Mouse (Mus musculus): ENCODE data around the gene Plscr4. TPM values are rescaled to one million over a fixed set of nuclear protein-coding genes. Genes with fewer than 3 reads are reported as not detected.

Gene Plscr4
- polyA plus RNA-seq, 1 experiment from 2014 or later, result 4.8 TPM

DNA sequence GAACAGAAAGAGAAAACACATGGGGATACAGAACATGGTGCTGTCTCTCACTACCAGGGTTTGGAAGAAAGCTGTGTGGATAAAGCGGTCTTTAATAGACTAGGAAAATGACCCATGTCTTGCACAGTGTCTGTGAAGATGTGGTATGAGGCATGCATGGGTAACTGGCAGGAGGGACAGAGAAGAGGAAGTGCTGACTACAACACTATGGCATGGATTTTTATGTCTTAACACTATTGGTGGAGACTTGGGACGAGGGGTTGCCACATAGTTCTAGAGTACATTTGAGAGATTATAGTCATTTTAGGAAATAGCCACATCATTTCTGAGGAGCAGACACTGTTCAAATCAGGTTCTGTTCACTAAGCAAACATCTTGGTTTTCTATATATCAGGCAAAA lies 16.0 kb downstream of the Plscr4 start:
- H3K36me3 ChIP-seq, result no peaks in the 10 kb centered on the region
- H3K4me2 ChIP-seq, result no peak overlapping the region
- H3K9me3 ChIP-seq, result no peaks in the 10 kb centered on the region
- no peak overlapping the region for H3K27ac ChIP-seq
- H3K4me1 ChIP-seq, result no peaks in the 10 kb centered on the region
- no peak overlapping the region for H3K9ac ChIP-seq
- no peak for ATAC-seq (ENCODE audit: insufficient number of reproducible peaks, insufficient read depth, low FRiP score, low TSS enrichment, low read depth)
- WGBS, result 86% methylated on average over 2 of the region's 2 CpGs
- no peaks in the 10 kb centered on the region for H3K27me3 ChIP-seq
- H3K4me3 ChIP-seq, result no peak overlapping the region

- no peak for ATAC-seq (ENCODE audit: insufficient number of reproducible peaks, insufficient read depth, low FRiP score, low TSS enrichment, low read depth)
- no peaks in the 10 kb centered on the region for H3K36me3 ChIP-seq
- H3K4me3 ChIP-seq, result no peak overlapping the region
- H3K4me1 ChIP-seq, result no peaks in the 10 kb centered on the region
- H3K9me3 ChIP-seq, result no peaks in the 10 kb centered on the region
- no peak overlapping the region for H3K4me2 ChIP-seq
- no peaks in the 10 kb centered on the region for H3K27me3 ChIP-seq
- no peak overlapping the region for H3K27ac ChIP-seq
- WGBS, result 96% methylated on average over 1 of the region's 1 CpGs
- H3K9ac ChIP-seq, result no peak overlapping the region
Measured at GRCm38 (mm10) chr9:92474244-92474643, 17.1 kb downstream of the Plscr4 start.

GRCm38 (mm10) chr9:92481663-92482062 lies 24.5 kb downstream of the Plscr4 start:
- Histone ChIP-seq H3K27me3 (no peaks in the 10 kb centered on the region), H3K4me1 (no peaks in the 10 kb centered on the region), H3K4me2 (no peak overlapping the region), H3K36me3 (no peaks in the 10 kb centered on the region), H3K4me3 (no peak overlapping the region), H3K9ac (no peak overlapping the region), H3K9me3 (no peaks in the 10 kb centered on the region), H3K27ac (no peak overlapping the region)
- ATAC-seq (ENCODE audit: insufficient number of reproducible peaks, insufficient read depth, low FRiP score, low TSS enrichment, low read depth), result no peak
- WGBS, result 76% methylated on average over 2 of the region's 2 CpGs

DNA sequence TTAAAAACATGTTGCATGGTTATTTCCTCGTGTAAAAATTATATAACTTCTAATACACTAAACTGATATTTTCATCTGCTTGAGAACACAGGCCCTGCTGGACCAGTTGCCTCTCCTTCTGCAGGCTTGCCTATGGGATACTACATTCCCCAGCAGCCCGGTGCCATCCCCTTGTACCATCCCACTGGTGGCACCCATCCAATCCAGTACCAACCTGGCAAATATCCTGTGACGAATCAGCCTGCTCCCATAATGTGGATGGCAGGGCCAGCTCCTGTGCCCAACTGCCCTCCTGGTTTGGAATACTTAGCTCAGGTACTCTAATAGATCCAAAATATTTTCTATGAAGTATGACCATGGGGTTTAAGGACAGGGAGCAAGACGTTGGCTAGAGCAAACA lies 25.4 kb downstream of the Plscr4 start:
- no peak for ATAC-seq (ENCODE audit: insufficient number of reproducible peaks, insufficient read depth, low FRiP score, low TSS enrichment, low read depth)
- no peak overlapping the region for H3K9ac ChIP-seq
- WGBS, result 85% methylated on average over 4 of the region's 4 CpGs
- H3K36me3 ChIP-seq, result no peaks in the 10 kb centered on the region
- no peaks in the 10 kb centered on the region for H3K27me3 ChIP-seq
- H3K4me1 ChIP-seq, result no peaks in the 10 kb centered on the region
- no peaks in the 10 kb centered on the region for H3K9me3 ChIP-seq
- no peak overlapping the region for H3K4me3 ChIP-seq
- no peak overlapping the region for H3K27ac ChIP-seq
- no peak overlapping the region for H3K4me2 ChIP-seq

- no peaks in the 10 kb centered on the region for H3K27me3 ChIP-seq
- H3K9me3 ChIP-seq, result no peaks in the 10 kb centered on the region
- 93% methylated on average over 7 of the region's 7 CpGs for WGBS
- H3K9ac ChIP-seq, result no peak overlapping the region
- no peaks in the 10 kb centered on the region for H3K36me3 ChIP-seq
- H3K4me3 ChIP-seq, result no peak overlapping the region
- H3K4me1 ChIP-seq, result peaks cover 7% of the 10 kb centered on the region; the same call in 1 of the 2 replicates
- H3K4me2 ChIP-seq, result no peak overlapping the region
- ATAC-seq (ENCODE audit: insufficient number of reproducible peaks, insufficient read depth, low FRiP score, low TSS enrichment, low read depth), result no peak
- H3K27ac ChIP-seq, result no peak overlapping the region
Measured at GRCm38 (mm10) chr9:92484710-92485267, 27.6 kb downstream of the Plscr4 start.

GRCm38 (mm10) chr9:92489857-92490256 lies 32.7 kb downstream of the Plscr4 start:
- Histone ChIP-seq H3K27ac (no peak overlapping the region), H3K4me1 (peaks cover 7% of the 10 kb centered on the region; the same call in 1 of the 2 replicates), H3K27me3 (no peaks in the 10 kb centered on the region), H3K36me3 (no peaks in the 10 kb centered on the region), H3K9ac (no peak overlapping the region), H3K9me3 (no peaks in the 10 kb centered on the region), H3K4me3 (no peak overlapping the region), H3K4me2 (no peak overlapping the region)
- 74% methylated on average over 7 of the region's 7 CpGs for WGBS
- ATAC-seq (ENCODE audit: insufficient number of reproducible peaks, insufficient read depth, low FRiP score, low TSS enrichment, low read depth), result no peak

- WGBS, result 89% methylated on average over 3 of the region's 3 CpGs
Measured at GRCm38 (mm10) chr9:92490319-92490718, 33.1 kb downstream of the Plscr4 start.

GRCm38 (mm10) chr9:92491274-92491673 lies 34.1 kb downstream of the Plscr4 start:
- Histone ChIP-seq H3K4me2 (no peak overlapping the region), H3K9me3 (no peaks in the 10 kb centered on the region), H3K36me3 (no peaks in the 10 kb centered on the region), H3K27me3 (no peaks in the 10 kb centered on the region), H3K27ac (no peak overlapping the region), H3K4me3 (no peak overlapping the region), H3K4me1 (peaks cover 7% of the 10 kb centered on the region; the same call in 1 of the 2 replicates), H3K9ac (no peak overlapping the region)
- ATAC-seq (ENCODE audit: insufficient number of reproducible peaks, insufficient read depth, low FRiP score, low TSS enrichment, low read depth), result no peak
- 80% methylated on average over 2 of the region's 2 CpGs for WGBS

More at GRCm38 (mm10) chr9:92490319-92490718, 33.1 kb downstream of the Plscr4 start:
- Histone ChIP-seq H3K9me3 (no peaks in the 10 kb centered on the region), H3K9ac (no peak overlapping the region), H3K36me3 (no peaks in the 10 kb centered on the region), H3K4me3 (no peak overlapping the region), H3K4me2 (no peak overlapping the region), H3K4me1 (peaks cover 7% of the 10 kb centered on the region; the same call in 1 of the 2 replicates), H3K27ac (no peak overlapping the region), H3K27me3 (no peaks in the 10 kb centered on the region)
- ATAC-seq (ENCODE audit: insufficient number of reproducible peaks, insufficient read depth, low FRiP score, low TSS enrichment, low read depth), result no peak

DNA sequence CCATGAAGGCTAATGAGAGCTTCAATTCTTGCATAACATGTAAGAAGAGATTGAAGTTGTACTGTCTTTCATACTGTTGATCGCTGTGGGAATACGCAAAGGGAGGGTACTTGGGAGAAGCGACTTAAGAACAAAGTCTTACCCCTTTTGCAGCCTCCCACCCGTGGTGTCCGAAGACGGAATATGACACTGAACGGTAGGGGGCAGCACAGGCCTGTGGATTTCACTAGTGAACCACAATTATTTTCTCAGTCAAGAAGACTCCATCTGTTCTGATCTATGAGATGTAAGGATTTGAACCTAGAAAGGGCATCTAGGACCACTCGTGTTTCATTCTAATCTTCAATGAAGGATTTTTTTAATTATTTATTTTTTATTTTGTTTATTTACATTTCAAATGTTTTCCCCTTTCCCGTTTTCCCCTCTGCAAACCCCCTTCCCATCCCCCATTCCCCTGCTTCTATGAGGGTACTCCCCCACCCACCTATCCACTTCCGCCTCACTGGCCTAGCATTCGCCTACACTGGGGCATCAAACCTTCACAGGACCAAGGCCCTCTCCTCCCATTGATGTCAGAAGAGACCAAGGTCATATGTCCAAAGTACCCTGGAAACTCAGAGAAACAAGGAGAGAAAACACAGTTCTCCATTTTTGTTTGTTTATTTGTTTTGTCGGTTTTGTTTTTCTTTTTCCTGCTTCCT lies 42.7 kb downstream of the Plscr4 start:
- Histone ChIP-seq H3K4me1 (peaks cover 3% of the 10 kb centered on the region; the same call in 1 of the 2 replicates), H3K36me3 (no peaks in the 10 kb centered on the region), H3K9me3 (no peaks in the 10 kb centered on the region), H3K27me3 (0 out of 2 replicates have a peak, but pooled peaks cover 3% of the 10 kb centered on the region), H3K9ac (no peak overlapping the region), H3K4me2 (no peak overlapping the region), H3K4me3 (no peak overlapping the region), H3K27ac (no peak overlapping the region)
- no peak for ATAC-seq (ENCODE audit: insufficient number of reproducible peaks, insufficient read depth, low FRiP score, low TSS enrichment, low read depth)
- WGBS, result 43% methylated on average over 12 of the region's 12 CpGs

GRCm38 (mm10) chr9:92504256-92504655 lies 47.1 kb downstream of the Plscr4 start:
- WGBS, result 25% methylated on average over 3 of the region's 3 CpGs
- H3K4me2 ChIP-seq, result no peak overlapping the region
- H3K4me3 ChIP-seq, result no peak overlapping the region
- 0 out of 2 replicates have a peak, but pooled peaks have one; percentile 43 for ATAC-seq (ENCODE audit: insufficient number of reproducible peaks, insufficient read depth, low FRiP score, low TSS enrichment, low read depth)
- no peak overlapping the region for H3K27ac ChIP-seq
- no peaks in the 10 kb centered on the region for H3K9me3 ChIP-seq
- peaks cover 3% of the 10 kb centered on the region; the same call in 1 of the 2 replicates for H3K4me1 ChIP-seq
- H3K36me3 ChIP-seq, result no peaks in the 10 kb centered on the region
- H3K27me3 ChIP-seq, result no peaks in the 10 kb centered on the region
- no peak overlapping the region for H3K9ac ChIP-seq

- no peak overlapping the region for H3K27ac ChIP-seq
- H3K4me3 ChIP-seq, result no peak overlapping the region
- WGBS, result 42% methylated on average over 1 of the region's 1 CpGs
- no peaks in the 10 kb centered on the region for H3K27me3 ChIP-seq
- H3K4me2 ChIP-seq, result no peak overlapping the region
- no peak for ATAC-seq (ENCODE audit: insufficient number of reproducible peaks, insufficient read depth, low FRiP score, low TSS enrichment, low read depth)
- H3K9me3 ChIP-seq, result no peaks in the 10 kb centered on the region
- H3K4me1 ChIP-seq, result peaks cover 3% of the 10 kb centered on the region; the same call in 1 of the 2 replicates
- H3K36me3 ChIP-seq, result no peaks in the 10 kb centered on the region
- H3K9ac ChIP-seq, result no peak overlapping the region
Measured at GRCm38 (mm10) chr9:92504889-92505288, 47.7 kb downstream of the Plscr4 start.

GRCm38 (mm10) chr9:92511696-92512095 lies 54.5 kb downstream of the Plscr4 start:
- no peaks in the 10 kb centered on the region; the same call in 1 of the 2 replicates for H3K9me3 ChIP-seq
- no peaks in the 10 kb centered on the region for H3K36me3 ChIP-seq
- H3K9ac ChIP-seq, result no peak overlapping the region
- H3K4me3 ChIP-seq, result no peak overlapping the region
- 0 out of 2 replicates have a peak, but pooled peaks cover 4% of the 10 kb centered on the region for H3K4me1 ChIP-seq
- no peak overlapping the region for H3K27ac ChIP-seq
- no peak overlapping the region for H3K4me2 ChIP-seq
- H3K27me3 ChIP-seq, result no peaks in the 10 kb centered on the region
- no peak for ATAC-seq (ENCODE audit: insufficient number of reproducible peaks, insufficient read depth, low FRiP score, low TSS enrichment, low read depth)

Data from embryonic facial prominence, embryonic 13.5 days (tissue).